8 mouse cellular contexts compared by ENCODE assay signal in genomic region chr9:102726811-102727210, GRCm38 (mm10). TPM values are rescaled to one million over a fixed set of nuclear protein-coding genes. Genes with fewer than 3 reads are reported as not detected.
DNase-seq lines count a peak whose midpoint lies in the region; ATAC-seq lines count a peak whose summit lies in the region.

No protein-coding gene starts in this region.

- no peak for DNase-seq in heart, adult 18-20 months
- no peak for DNase-seq in embryonic facial prominence, embryonic 14.5 days (ENCODE audit: low spot score)
- DNase-seq in spleen, postnatal 14 days (ENCODE audit: low spot score in 2 of 2): no peak
- DNase-seq in gastrocnemius, adult 8-10 months (ENCODE audit: low spot score in 2 of 2): no peak
- no peak for DNase-seq in natural killer cell, adult 2 months (ENCODE audit: low spot score in 2 of 2)

- peak overlapping the region; percentile 99 for H3K27ac ChIP-seq in heart, embryonic 13.5 days (replicated peaks)
- peak overlapping the region; percentile 79 for H3K27ac ChIP-seq in embryonic facial prominence, embryonic 14.5 days (replicated peaks; ENCODE audit: low read depth, low read length)
- H3K27ac ChIP-seq in kidney, embryonic 16.5 days (ENCODE audit: low read length): peak overlapping the region; percentile 95
- H3K27ac ChIP-seq in neural tube, embryonic 12.5 days: 0 out of 2 replicates have a peak overlapping the region, but pooled peaks have one; percentile 68

- peaks cover 98% of the 10 kb centered on the region for H3K36me3 ChIP-seq in heart, embryonic 13.5 days
- peaks cover 94% of the 10 kb centered on the region for H3K36me3 ChIP-seq in embryonic facial prominence, embryonic 14.5 days (ENCODE audit: control insufficient read depth, insufficient read depth, low read length)
- peaks cover 89% of the 10 kb centered on the region for H3K36me3 ChIP-seq in kidney, embryonic 16.5 days (ENCODE audit: insufficient read depth, low read length)
- H3K36me3 ChIP-seq in neural tube, embryonic 12.5 days: peaks cover 99% of the 10 kb centered on the region

- no peaks in the 10 kb centered on the region for H3K9me3 ChIP-seq in heart, embryonic 13.5 days
- no peaks in the 10 kb centered on the region for H3K9me3 ChIP-seq in embryonic facial prominence, embryonic 14.5 days (ENCODE audit: control insufficient read depth, low read length)
- no peaks in the 10 kb centered on the region for H3K9me3 ChIP-seq in kidney, embryonic 16.5 days (ENCODE audit: low read length)
- H3K9me3 ChIP-seq in neural tube, embryonic 12.5 days: no peaks in the 10 kb centered on the region

- no peaks in the 10 kb centered on the region for H3K27me3 ChIP-seq in heart, embryonic 13.5 days (replicated peaks)
- no peaks in the 10 kb centered on the region for H3K27me3 ChIP-seq in embryonic facial prominence, embryonic 14.5 days (replicated peaks; ENCODE audit: control insufficient read depth, insufficient read depth, low read length)
- H3K27me3 ChIP-seq in kidney, embryonic 16.5 days (ENCODE audit: insufficient read depth, low read length): no peaks in the 10 kb centered on the region
- no peaks in the 10 kb centered on the region for H3K27me3 ChIP-seq in neural tube, embryonic 12.5 days (replicated peaks)

- 49% methylated on average over 3 of the region's 3 CpGs for WGBS in heart, embryonic 13.5 days
- 56% methylated on average over 3 of the region's 3 CpGs for WGBS in embryonic facial prominence, embryonic 14.5 days
- 66% methylated on average over 3 of the region's 3 CpGs for WGBS in kidney, embryonic 16.5 days
- 61% methylated on average over 3 of the region's 3 CpGs for WGBS in neural tube, embryonic 12.5 days

- H3K9ac ChIP-seq in heart, embryonic 13.5 days: peak overlapping the region; percentile 67
- no peak overlapping the region for H3K9ac ChIP-seq in embryonic facial prominence, embryonic 14.5 days (ENCODE audit: low read depth, low read length)
- peak overlapping the region; percentile 52 for H3K9ac ChIP-seq in kidney, embryonic 16.5 days (replicated peaks; ENCODE audit: low read length)
- H3K9ac ChIP-seq in neural tube, embryonic 12.5 days: peak overlapping the region; percentile 45; the same call in 1 of the 2 replicates

- H3K4me1 ChIP-seq in heart, embryonic 13.5 days: peaks cover 88% of the 10 kb centered on the region
- H3K4me1 ChIP-seq in embryonic facial prominence, embryonic 14.5 days (ENCODE audit: control insufficient read depth, insufficient read depth, low read length): peaks cover 46% of the 10 kb centered on the region
- H3K4me1 ChIP-seq in kidney, embryonic 16.5 days (ENCODE audit: insufficient read depth, low read length): peaks cover 70% of the 10 kb centered on the region
- H3K4me1 ChIP-seq in neural tube, embryonic 12.5 days: peaks cover 66% of the 10 kb centered on the region

- no peak for ATAC-seq in heart, embryonic 13.5 days (ENCODE audit: extremely low read depth, insufficient number of reproducible peaks, low FRiP score, low TSS enrichment)
- no peak for ATAC-seq in embryonic facial prominence, embryonic 14.5 days (ENCODE audit: low read depth)
- ATAC-seq in kidney, embryonic 16.5 days (ENCODE audit: low FRiP score, low TSS enrichment): no peak
- no peak for ATAC-seq in neural tube, embryonic 12.5 days (ENCODE audit: low FRiP score, low read depth)

- peak overlapping the region; percentile 60 for H3K4me2 ChIP-seq in heart, embryonic 13.5 days
- peak overlapping the region; percentile 41; the same call in 1 of the 2 replicates for H3K4me2 ChIP-seq in embryonic facial prominence, embryonic 14.5 days (ENCODE audit: low read depth, low read length)
- H3K4me2 ChIP-seq in kidney, embryonic 16.5 days (replicated peaks; ENCODE audit: low read depth, low read length): peak overlapping the region; percentile 49
- peak overlapping the region; percentile 93 for H3K4me2 ChIP-seq in neural tube, embryonic 12.5 days (replicated peaks)

- H3K4me3 ChIP-seq in heart, embryonic 13.5 days: no peak overlapping the region
- H3K4me3 ChIP-seq in embryonic facial prominence, embryonic 14.5 days (ENCODE audit: low read depth, low read length): no peak overlapping the region
- no peak overlapping the region for H3K4me3 ChIP-seq in kidney, embryonic 16.5 days (ENCODE audit: low read length)
- no peak overlapping the region for H3K4me3 ChIP-seq in neural tube, embryonic 12.5 days

RNA-seq across cellular contexts. Expression of gene Amotl2, which starts 10.3 kb away (rescaled TPM):
- polyA plus RNA-seq in heart, embryonic 13.5 days (2015; fragmentation: Nextera tagmentation; extraction: Ambion mirVana): 35.9 and 36.6 TPM in 2 replicates
- 10 to 100 TPM; 57.4 to 60.8 TPM for total RNA-seq in heart, adult 18-20 months (2021)
- 44.5 and 48.1 TPM in 2 replicates for polyA plus RNA-seq in embryonic facial prominence, embryonic 14.5 days (2014; fragmentation: Nextera tagmentation; extraction: Ambion mirVana)
- 40.9 and 41.5 TPM in 2 replicates for polyA plus RNA-seq in kidney, embryonic 16.5 days (2015; fragmentation: Nextera tagmentation; extraction: Ambion mirVana)
- 115 and 129 TPM in 2 replicates for polyA plus RNA-seq in neural tube, embryonic 12.5 days (2016; fragmentation: Nextera tagmentation; extraction: Ambion mirVana)
- total RNA-seq in gastrocnemius, adult 8-10 months (2022): 10 to 100 TPM; 12.7 to 17.4 (median 15.0) TPM

Comparison
In these comparisons a context has a peak if more than half of its experiments do, and no peak if none do; other contexts are left out.
1. H3K4me2 ChIP-seq: peak in every context shown above with its lines; median percentile 93 in neural tube, embryonic 12.5 days; 60 in heart, embryonic 13.5 days; 49 in kidney, embryonic 16.5 days; 41 in embryonic facial prominence, embryonic 14.5 days.